Mouse (Mus musculus): ENCODE measurements around the gene Gjd3. TPM values are rescaled to one million over a fixed set of nuclear protein-coding genes. Genes with fewer than 3 reads are reported as not detected.
A peak's percentile ranks its signal among the peaks of the same experiment; 100 is the strongest.

Gjd3 gene
- polyA plus RNA-seq, 1 experiment from 2014 or later, result not detected

DNA sequence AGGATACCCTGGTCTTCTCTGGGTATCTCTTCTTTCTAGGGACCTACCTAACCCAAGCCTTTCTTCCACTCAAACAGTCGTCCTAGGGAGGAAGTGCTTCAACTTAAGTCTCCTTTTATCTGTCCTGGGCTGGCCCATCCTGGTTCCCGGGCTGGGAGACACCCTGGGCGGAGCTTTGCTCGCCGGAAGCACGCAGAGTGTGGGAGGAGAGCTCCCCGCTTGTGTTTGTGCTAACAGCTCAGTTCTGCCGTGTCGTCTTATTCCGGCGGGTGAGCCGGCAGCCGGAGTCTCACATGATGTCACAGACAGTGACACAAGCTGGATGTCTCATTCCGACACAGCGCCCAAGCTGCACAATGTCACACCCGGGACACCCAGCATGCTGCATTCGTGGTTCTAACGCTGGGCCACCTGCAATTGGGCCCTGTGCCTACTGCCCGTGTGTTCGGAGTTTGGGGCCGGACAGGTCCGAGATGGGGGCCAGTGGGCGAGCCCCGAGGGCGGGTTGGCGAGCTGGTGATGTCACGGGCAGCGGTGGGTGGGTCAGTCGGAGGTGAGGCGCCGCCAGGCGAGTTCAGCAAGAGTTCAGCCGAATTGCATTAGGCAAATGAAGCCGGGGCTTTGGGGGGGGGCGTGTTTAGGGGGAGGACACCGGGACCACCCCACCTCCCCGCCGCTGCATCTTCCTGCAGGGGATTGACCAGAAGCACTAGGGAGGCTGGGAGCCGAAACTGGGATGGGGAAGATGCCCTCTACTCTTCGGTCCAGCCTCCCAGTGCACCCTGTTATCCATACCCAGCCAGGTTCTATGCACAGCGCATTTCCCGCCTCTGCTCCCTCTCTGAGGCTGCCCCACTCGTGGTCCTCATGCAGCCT lies 23.1 kb downstream of the Gjd3 start:
- Histone ChIP-seq H3K4me1 (peaks cover 80% of the 10 kb centered on the region), H3K27ac (peak overlapping the region; percentile 73), H3K9me3 (replicated peaks) (no peaks in the 10 kb centered on the region), H3K4me2 (peak overlapping the region; percentile 100), H3K36me3 (no peaks in the 10 kb centered on the region), H3K4me3 (peak overlapping the region; percentile 70), H3K27me3 (replicated peaks) (peaks cover 55% of the 10 kb centered on the region), H3K9ac (peak overlapping the region; percentile 75)
- ATAC-seq, result peak; percentile 75
- whole genome bisulfite sequencing (ENCODE audit: insufficient replicate concordance), result under 1% methylated on average over 43 of the region's 43 CpGs

DNA sequence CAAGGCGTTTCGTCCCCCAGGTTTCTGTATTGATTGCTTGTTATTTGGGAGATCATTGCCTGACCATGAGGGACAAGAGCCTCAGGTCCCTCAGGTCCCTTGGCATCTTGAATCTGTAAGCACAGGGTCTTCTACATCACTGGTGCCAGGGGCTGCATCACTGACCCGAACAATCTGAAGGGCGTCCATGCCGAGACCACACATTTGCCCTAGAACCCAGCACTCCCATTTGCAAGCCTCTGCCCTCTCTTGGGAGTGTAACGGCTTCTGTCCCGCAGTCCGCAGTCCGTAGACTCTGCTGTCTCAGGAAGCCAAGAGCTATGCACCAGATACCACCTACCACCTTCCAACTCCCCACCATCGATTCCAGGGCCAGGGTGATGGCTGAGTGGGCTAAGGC lies 26.5 kb downstream of the Gjd3 start:
- ATAC-seq, result no peak
- Histone ChIP-seq H3K27me3 (replicated peaks) (peaks cover 24% of the 10 kb centered on the region), H3K36me3 (peaks cover 5% of the 10 kb centered on the region; the same call in 1 of the 2 replicates), H3K27ac (no peak overlapping the region), H3K9ac (no peak overlapping the region), H3K4me2 (no peak overlapping the region), H3K9me3 (replicated peaks) (no peaks in the 10 kb centered on the region), H3K4me1 (peaks cover 75% of the 10 kb centered on the region), H3K4me3 (no peak overlapping the region)
- WGBS (ENCODE audit: insufficient replicate concordance), result 60% methylated on average over 10 of the region's 10 CpGs

GRCm38 (mm10) chr11:98955707-98956235 lies 27.0 kb downstream of the Gjd3 start:
- peak overlapping the region; percentile 58; the same call in 1 of the 2 replicates for H3K27ac ChIP-seq
- no peak overlapping the region for H3K4me3 ChIP-seq
- H3K4me1 ChIP-seq, result peaks cover 75% of the 10 kb centered on the region
- peaks cover 19% of the 10 kb centered on the region for H3K27me3 ChIP-seq (replicated peaks)
- no peak overlapping the region for H3K4me2 ChIP-seq
- no peak overlapping the region for H3K9ac ChIP-seq
- 54% methylated on average over 6 of the region's 7 CpGs for WGBS (ENCODE audit: insufficient replicate concordance)
- peaks cover 5% of the 10 kb centered on the region; the same call in 1 of the 2 replicates for H3K36me3 ChIP-seq
- no peak for ATAC-seq
- H3K9me3 ChIP-seq (replicated peaks), result no peaks in the 10 kb centered on the region

DNA sequence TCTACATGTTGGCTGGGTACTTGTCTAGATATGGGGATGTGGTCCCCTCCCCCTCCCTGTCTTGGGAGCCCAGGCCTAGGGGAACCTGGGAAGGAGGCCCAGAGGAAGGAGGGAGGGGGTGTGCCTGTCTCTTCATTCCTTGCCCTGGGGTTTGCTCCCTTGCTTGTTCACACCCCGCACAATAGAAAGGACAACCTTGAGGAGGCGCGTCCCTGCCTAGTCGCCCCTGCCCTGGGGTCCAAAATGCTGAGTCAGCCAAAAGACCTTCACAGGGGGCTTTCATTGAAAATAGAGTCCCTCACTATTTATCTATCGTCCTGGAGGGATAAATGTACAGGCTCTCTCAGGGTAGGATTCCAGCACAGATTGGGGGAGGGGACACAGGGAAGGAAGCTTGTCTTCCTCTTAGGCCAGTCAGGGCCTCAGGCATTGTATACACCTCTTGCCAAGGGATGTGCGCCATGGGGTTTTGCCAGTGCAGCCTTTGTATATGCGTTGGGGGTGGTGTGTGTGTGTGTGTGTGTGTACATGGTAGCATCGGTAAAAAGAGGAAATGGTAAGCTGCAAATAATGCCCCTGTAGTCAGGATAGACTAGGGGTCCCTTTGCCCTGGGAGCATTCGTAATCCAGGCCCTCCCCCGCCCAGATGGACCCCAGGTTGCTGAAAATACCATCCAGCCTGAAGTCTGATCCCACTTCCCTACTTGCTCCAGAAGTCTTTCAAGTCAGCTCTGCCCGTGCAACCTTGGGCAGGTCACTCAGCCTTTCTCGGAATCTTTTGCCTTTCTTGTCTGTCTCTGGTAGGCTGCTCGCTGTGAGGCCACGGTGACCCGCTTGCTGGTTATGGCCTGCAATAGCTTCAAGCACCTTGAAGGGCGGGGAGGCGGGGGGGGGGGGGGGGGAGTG lies 27.8 kb downstream of the Gjd3 start:
- H3K27ac ChIP-seq, result peak overlapping the region; percentile 58
- peaks cover 15% of the 10 kb centered on the region for H3K27me3 ChIP-seq (replicated peaks)
- 30% methylated on average over 16 of the region's 17 CpGs for WGBS (ENCODE audit: insufficient replicate concordance)
- no peak for ATAC-seq
- peaks cover 67% of the 10 kb centered on the region for H3K4me1 ChIP-seq
- no peaks in the 10 kb centered on the region for H3K9me3 ChIP-seq (replicated peaks)
- no peak overlapping the region for H3K4me3 ChIP-seq
- H3K9ac ChIP-seq, result 0 out of 2 replicates have a peak overlapping the region, but pooled peaks have one; percentile 20
- peak overlapping the region; percentile 36 for H3K4me2 ChIP-seq
- peaks cover 7% of the 10 kb centered on the region; the same call in 1 of the 2 replicates for H3K36me3 ChIP-seq

- Histone ChIP-seq H3K4me1 (peaks cover 64% of the 10 kb centered on the region), H3K27me3 (replicated peaks) (peaks cover 19% of the 10 kb centered on the region), H3K27ac (peak overlapping the region; percentile 66), H3K36me3 (peaks cover 7% of the 10 kb centered on the region; the same call in 1 of the 2 replicates), H3K4me3 (no peak overlapping the region), H3K4me2 (peak overlapping the region; percentile 36), H3K9me3 (replicated peaks) (no peaks in the 10 kb centered on the region), H3K9ac (0 out of 2 replicates have a peak overlapping the region, but pooled peaks have one; percentile 20)
- ATAC-seq, result peak; percentile 36
- WGBS (ENCODE audit: insufficient replicate concordance), result 11% methylated on average over 10 of the region's 10 CpGs
Measured at GRCm38 (mm10) chr11:98954373-98954772, 28.4 kb downstream of the Gjd3 start.

DNA sequence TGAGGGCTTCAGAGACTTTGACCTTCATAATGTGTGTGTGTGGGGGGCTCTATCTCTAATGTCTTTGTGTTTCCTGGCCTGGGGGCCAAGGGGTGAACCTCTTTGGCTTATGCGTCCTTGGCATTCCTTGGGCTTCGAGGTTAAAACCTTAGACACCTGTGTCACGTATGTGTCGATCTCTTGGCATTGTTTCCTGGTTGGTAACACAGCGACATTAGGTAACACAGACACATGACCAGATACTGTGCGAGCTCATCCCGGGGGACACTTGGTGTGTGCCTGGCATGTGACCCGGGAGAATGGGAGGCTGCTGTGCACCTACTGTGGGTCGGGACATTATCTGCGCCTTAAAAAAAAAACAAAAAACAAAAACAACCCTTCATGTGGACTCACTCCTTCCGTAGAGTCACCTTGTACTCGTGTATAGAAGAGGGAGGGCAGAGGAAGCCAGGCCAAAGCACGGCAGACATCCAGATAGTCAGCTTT lies 28.9 kb downstream of the Gjd3 start:
- H3K36me3 ChIP-seq, result peaks cover 7% of the 10 kb centered on the region; the same call in 1 of the 2 replicates
- ATAC-seq, result no peak
- 24% methylated on average over 13 of the region's 13 CpGs for WGBS (ENCODE audit: insufficient replicate concordance)

DNA sequence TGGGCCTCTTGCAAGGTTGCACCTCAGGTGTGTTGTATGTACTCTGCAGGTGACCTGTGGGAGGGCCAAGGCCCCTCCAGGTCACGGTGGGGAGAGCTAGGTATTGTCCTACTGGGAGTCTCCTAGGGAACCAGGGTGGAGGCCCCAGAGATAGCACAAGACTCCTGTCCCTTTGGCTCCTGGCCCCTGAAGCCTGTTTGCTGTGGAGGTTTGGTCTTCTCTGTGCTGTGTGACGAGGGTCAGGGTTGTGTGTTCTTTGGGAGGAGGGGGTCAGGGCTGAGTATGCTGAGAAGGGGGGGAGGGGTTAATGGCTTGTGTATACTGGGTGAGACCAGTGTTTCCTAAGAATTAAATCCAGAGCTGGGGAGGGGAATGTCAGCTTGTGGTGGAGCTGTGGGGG lies 29.5 kb downstream of the Gjd3 start:
- peak overlapping the region; percentile 36; the same call in 1 of the 2 replicates for H3K4me2 ChIP-seq
- peak; percentile 48 for ATAC-seq
- no peak overlapping the region for H3K4me3 ChIP-seq
- H3K9me3 ChIP-seq (replicated peaks), result no peaks in the 10 kb centered on the region
- H3K4me1 ChIP-seq, result peaks cover 67% of the 10 kb centered on the region
- H3K9ac ChIP-seq, result no peak overlapping the region
- whole genome bisulfite sequencing (ENCODE audit: insufficient replicate concordance), result 29% methylated on average over 2 of the region's 2 CpGs
- H3K27me3 ChIP-seq (replicated peaks), result peaks cover 20% of the 10 kb centered on the region
- peak overlapping the region; percentile 66; the same call in 1 of the 2 replicates for H3K27ac ChIP-seq
- H3K36me3 ChIP-seq, result peaks cover 7% of the 10 kb centered on the region; the same call in 1 of the 2 replicates

More for the DNA sequence above, 28.9 kb downstream of the Gjd3 start:
- peaks cover 20% of the 10 kb centered on the region for H3K27me3 ChIP-seq (replicated peaks)
- no peak overlapping the region; the same call in 1 of the 2 replicates for H3K9ac ChIP-seq
- no peak overlapping the region for H3K4me3 ChIP-seq
- peaks cover 64% of the 10 kb centered on the region for H3K4me1 ChIP-seq
- H3K9me3 ChIP-seq (replicated peaks), result no peaks in the 10 kb centered on the region
- H3K27ac ChIP-seq, result peak overlapping the region; percentile 66; the same call in 1 of the 2 replicates
- H3K4me2 ChIP-seq, result peak overlapping the region; percentile 36

GRCm38 (mm10) chr11:98952736-98953135 lies 30.1 kb downstream of the Gjd3 start:
- Histone ChIP-seq H3K9me3 (replicated peaks) (no peaks in the 10 kb centered on the region), H3K4me3 (no peak overlapping the region), H3K4me1 (peaks cover 73% of the 10 kb centered on the region), H3K36me3 (peaks cover 7% of the 10 kb centered on the region; the same call in 1 of the 2 replicates), H3K27me3 (replicated peaks) (peaks cover 20% of the 10 kb centered on the region), H3K9ac (no peak overlapping the region), H3K4me2 (no peak overlapping the region), H3K27ac (peak overlapping the region; percentile 66; the same call in 1 of the 2 replicates)
- WGBS (ENCODE audit: insufficient replicate concordance), result 35% methylated on average over 2 of the region's 2 CpGs
- ATAC-seq, result no peak

- no peak overlapping the region for H3K9ac ChIP-seq
- peaks cover 20% of the 10 kb centered on the region for H3K27me3 ChIP-seq (replicated peaks)
- WGBS (ENCODE audit: insufficient replicate concordance), result 78% methylated on average over 1 of the region's 1 CpGs
- no peak for ATAC-seq
- 0 out of 2 replicates have a peak overlapping the region, but pooled peaks have one; percentile 14 for H3K27ac ChIP-seq
- H3K4me2 ChIP-seq, result no peak overlapping the region
- H3K9me3 ChIP-seq (replicated peaks), result no peaks in the 10 kb centered on the region
- H3K4me1 ChIP-seq, result peaks cover 80% of the 10 kb centered on the region
- H3K4me3 ChIP-seq, result no peak overlapping the region
- peaks cover 7% of the 10 kb centered on the region; the same call in 1 of the 2 replicates for H3K36me3 ChIP-seq
Measured at GRCm38 (mm10) chr11:98952111-98952510, 30.7 kb downstream of the Gjd3 start.

DNA sequence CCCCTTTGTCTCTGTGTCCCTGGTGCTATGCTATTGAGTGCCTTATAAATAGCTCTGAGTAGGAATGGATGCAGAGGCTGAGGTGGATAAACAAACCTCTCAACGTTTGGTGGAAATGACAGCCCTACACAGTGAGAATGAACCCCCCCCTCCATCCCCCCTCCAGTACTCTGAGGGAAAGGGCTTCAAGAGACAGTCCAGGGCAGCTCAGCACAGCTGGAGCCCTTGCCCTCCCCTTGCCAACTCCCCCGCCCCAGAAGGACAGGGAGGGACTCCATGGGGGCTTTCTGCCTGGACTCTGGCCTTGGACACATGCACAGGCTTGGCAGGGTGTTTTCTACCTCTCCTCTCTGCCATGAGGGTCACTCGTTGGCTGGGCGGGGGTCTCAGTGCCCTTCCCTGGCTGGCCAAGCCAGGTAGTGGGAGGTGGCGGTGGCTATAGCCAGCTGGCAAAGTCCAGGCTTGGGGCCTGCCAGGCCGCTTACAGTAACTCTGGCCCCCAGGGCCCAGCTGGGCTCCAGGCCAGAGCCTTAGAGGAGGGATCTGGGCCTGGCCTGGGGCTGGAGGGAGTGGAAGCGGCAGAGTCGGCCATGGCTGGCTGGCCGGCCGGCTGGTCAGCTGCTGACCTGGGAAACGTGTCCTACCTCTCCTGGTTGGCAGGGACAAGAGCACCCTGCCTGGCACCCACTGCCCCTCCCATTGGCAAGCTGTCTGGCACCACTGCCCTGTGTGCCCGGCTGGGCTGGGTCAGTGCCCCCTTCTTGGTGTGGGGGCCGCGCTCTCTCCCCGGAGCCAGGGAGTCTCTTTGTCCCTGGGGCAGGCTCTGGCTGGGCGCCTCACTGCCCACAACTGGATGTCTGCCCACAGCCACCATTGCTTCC lies 31.6 kb downstream of the Gjd3 start:
- ATAC-seq, result no peak
- peaks cover 7% of the 10 kb centered on the region; the same call in 1 of the 2 replicates for H3K36me3 ChIP-seq
- H3K27me3 ChIP-seq (replicated peaks), result peaks cover 20% of the 10 kb centered on the region
- peak overlapping the region; percentile 48 for H3K27ac ChIP-seq
- no peaks in the 10 kb centered on the region for H3K9me3 ChIP-seq (replicated peaks)
- H3K9ac ChIP-seq, result no peak overlapping the region
- 72% methylated on average over 16 of the region's 16 CpGs for WGBS (ENCODE audit: insufficient replicate concordance)
- H3K4me1 ChIP-seq, result peaks cover 80% of the 10 kb centered on the region
- H3K4me3 ChIP-seq, result no peak overlapping the region
- no peak overlapping the region for H3K4me2 ChIP-seq
